Mouse (Mus musculus) midbrain, embryonic 15.5 days (tissue): Measurements from ENCODE around the gene Map3k6. TPM values are rescaled to one million over a fixed set of nuclear protein-coding genes. Genes with fewer than 3 reads are reported as not detected.

Source experiments
- ATAC-seq: fragments of 200-750 bp; cut with Nextera tagmentation; replicated peaks from 2 replicates; pipeline ENCODE4 v1.8.0; 2017; ENCODE audit warnings: moderate TSS enrichment
- H3K27ac ChIP-seq: fragments of 300-500 bp; sonication (generic); 2 replicates; pipeline ENCODE4 v1.5.1; 2015; ENCODE audit warnings: mild to moderate bottlenecking, inconsistent platforms
- H3K27me3 ChIP-seq: fragments of 300-500 bp; sonication (generic); replicated peaks from 2 replicates; pipeline ENCODE4 v1.6.1; 2015; ENCODE audit warnings: inconsistent platforms
- H3K36me3 ChIP-seq: fragments of 300-500 bp; sonication (generic); replicated peaks from 2 replicates; pipeline ENCODE4 v1.6.1; 2015; ENCODE audit warnings: inconsistent platforms
- H3K4me1 ChIP-seq: fragments of 300-500 bp; sonication (generic); 2 replicates; pipeline ENCODE4 v1.6.1; 2015; ENCODE audit warnings: inconsistent platforms
- H3K4me2 ChIP-seq: fragments of 300-500 bp; sonication (generic); 2 replicates; pipeline ENCODE4 v1.6.1; 2015; ENCODE audit warnings: inconsistent platforms, mild to moderate bottlenecking, moderate library complexity
- H3K4me3 ChIP-seq: fragments of 300-500 bp; sonication (generic); 2 replicates; pipeline ENCODE4 v1.5.1; 2015; ENCODE audit warnings: mild to moderate bottlenecking, inconsistent platforms
- H3K9ac ChIP-seq: fragments of 300-500 bp; sonication (generic); 2 replicates; pipeline ENCODE4 v1.6.1; 2015; ENCODE audit warnings: mild to moderate bottlenecking, inconsistent platforms
- H3K9me3 ChIP-seq: fragments of 300-500 bp; sonication (generic); 2 replicates; pipeline ENCODE4 v1.6.1; 2016; ENCODE audit warnings: inconsistent platforms
- WGBS: fragments of 180-500 bp; shearing (Covaris S2); methylation state at CpG from one replicate; pipeline ENCODE4 v1.1.7; 2015; ENCODE audit warnings: mixed read lengths; 5-methylcytosine and 5-hydroxymethylcytosine counted together
- polyA plus RNA-seq: library from polyadenylated mRNA; unstranded; fragments of >200 nt; fragmentation: Nextera tagmentation; extraction: Ambion mirVana; gene quantifications from 2 replicates; pipeline ENCODE4 v1.2.1, GENCODE M21; 2015

Map3k6 gene
- polyA plus RNA-seq, 1 experiment from 2014 or later, result 2.0 TPM

DNA sequence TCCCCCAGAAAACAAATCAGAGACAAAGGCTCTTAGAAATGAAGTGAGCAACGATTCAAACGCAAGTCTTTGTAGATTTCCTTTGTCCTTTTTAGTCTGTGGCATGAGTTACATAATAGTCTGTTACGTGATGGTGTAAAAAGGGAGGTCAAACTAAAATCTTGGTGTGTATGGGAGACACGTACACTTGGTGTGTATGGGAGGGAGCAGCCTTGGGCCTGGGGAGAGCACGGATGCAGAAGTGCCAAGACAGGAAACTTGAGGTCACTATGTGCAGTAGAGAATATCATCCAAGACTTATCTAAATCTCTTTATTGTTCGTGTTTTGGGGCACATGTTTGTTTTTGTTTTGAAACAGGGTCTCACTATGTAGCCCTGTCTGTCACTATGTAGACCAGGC lies 37.4 kb downstream of the Map3k6 start:
- H3K4me1 ChIP-seq, result peaks cover 32% of the 10 kb centered on the region
- no peaks in the 10 kb centered on the region for H3K27me3 ChIP-seq
- peak overlapping the region; percentile 88 for H3K9ac ChIP-seq
- H3K4me3 ChIP-seq, result peak overlapping the region; percentile 84
- ATAC-seq, result peak; percentile 53; the same call in 1 of the 2 replicates
- no peaks in the 10 kb centered on the region for H3K9me3 ChIP-seq
- H3K4me2 ChIP-seq, result peak overlapping the region; percentile 72
- no peaks in the 10 kb centered on the region for H3K36me3 ChIP-seq
- 34% methylated on average over 6 of the region's 6 CpGs for WGBS
- peak overlapping the region; percentile 90 for H3K27ac ChIP-seq

DNA sequence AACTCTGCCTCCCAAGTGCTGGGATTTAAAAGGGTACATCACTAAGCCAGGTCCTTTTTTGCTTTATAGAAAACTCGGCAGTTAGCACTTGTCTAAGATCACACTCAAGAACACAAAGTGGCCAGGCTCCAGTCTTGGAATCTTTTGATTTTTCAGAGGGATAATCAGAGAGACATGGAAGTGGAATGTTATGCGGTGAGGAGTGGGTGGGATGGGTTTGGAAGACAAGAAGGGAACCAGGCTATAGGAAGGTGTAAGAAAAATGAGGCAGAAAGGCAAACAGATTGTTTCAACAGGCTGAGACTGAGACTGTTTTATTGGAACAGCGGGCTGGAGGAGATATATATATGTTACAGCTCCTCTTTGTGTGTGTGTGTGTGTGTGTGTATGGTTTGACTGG lies 37.9 kb downstream of the Map3k6 start:
- Histone ChIP-seq H3K36me3 (no peaks in the 10 kb centered on the region), H3K4me3 (peak overlapping the region; percentile 84), H3K4me2 (peak overlapping the region; percentile 72), H3K27ac (peak overlapping the region; percentile 90; the same call in 1 of the 2 replicates), H3K9me3 (no peaks in the 10 kb centered on the region), H3K27me3 (no peaks in the 10 kb centered on the region), H3K4me1 (peaks cover 32% of the 10 kb centered on the region), H3K9ac (no peak overlapping the region)
- 89% methylated on average over 3 of the region's 3 CpGs for WGBS
- ATAC-seq, result no peak

DNA sequence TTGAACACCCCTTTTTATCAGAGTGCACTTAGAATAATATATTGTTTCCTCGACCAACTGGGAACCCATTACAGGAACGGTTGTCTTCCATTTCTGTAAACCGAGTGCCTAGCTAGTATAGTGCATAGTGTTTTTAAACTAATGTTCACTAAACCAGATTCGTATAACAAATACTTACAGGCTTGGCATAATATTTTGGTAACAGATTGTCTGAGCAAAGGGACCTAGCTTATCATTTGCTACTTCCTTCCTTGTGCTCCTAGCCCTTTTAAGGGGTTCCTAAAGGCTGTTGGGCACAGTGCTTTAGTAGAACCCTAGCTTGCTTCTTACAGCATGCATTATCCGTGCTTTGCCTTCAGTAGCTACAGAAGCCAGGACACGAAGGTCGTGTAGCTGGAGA lies 40.9 kb downstream of the Map3k6 start:
- ATAC-seq, result no peak
- Histone ChIP-seq H3K4me1 (peaks cover 15% of the 10 kb centered on the region), H3K36me3 (no peaks in the 10 kb centered on the region), H3K9ac (no peak overlapping the region), H3K4me2 (no peak overlapping the region), H3K4me3 (no peak overlapping the region), H3K9me3 (no peaks in the 10 kb centered on the region), H3K27ac (peak overlapping the region; percentile 5; the same call in 1 of the 2 replicates), H3K27me3 (no peaks in the 10 kb centered on the region)
- WGBS, result 53% methylated on average over 7 of the region's 7 CpGs

DNA sequence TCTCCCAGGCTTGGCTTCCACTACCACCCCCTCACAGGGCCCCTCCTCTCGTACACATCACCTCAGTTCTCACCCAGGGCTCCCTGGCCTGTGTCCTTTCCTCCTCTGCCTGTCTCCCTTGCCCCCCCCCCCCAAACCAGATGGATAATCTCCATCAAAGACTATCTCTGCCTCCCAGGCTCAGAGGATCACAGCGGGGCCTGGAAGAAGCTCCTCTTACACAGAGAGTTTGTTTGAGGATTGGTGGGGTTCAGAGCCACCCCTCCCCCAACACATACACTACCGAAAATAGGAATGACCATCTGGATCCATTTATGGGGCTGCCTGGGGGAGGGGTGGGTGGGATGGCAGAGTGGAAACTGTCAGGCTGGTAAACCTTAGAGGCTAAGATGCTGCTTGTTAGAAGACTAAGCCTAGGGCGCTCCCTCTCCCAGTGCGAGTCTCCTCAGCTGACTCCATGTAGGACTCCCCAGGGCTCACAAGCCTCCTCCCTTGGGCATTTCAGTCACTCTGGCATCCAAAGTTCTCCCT lies 41.4 kb downstream of the Map3k6 start:
- Histone ChIP-seq H3K4me1 (peaks cover 12% of the 10 kb centered on the region; the same call in 1 of the 2 replicates), H3K9ac (no peak overlapping the region), H3K9me3 (no peaks in the 10 kb centered on the region), H3K27me3 (no peaks in the 10 kb centered on the region), H3K36me3 (no peaks in the 10 kb centered on the region), H3K4me3 (no peak overlapping the region), H3K27ac (peak overlapping the region; percentile 5), H3K4me2 (no peak overlapping the region)
- WGBS, result 18% methylated on average over 5 of the region's 5 CpGs
- ATAC-seq, result no peak

- Histone ChIP-seq H3K9ac (no peak overlapping the region), H3K4me2 (no peak overlapping the region), H3K4me3 (no peak overlapping the region), H3K9me3 (no peaks in the 10 kb centered on the region), H3K27me3 (no peaks in the 10 kb centered on the region), H3K36me3 (no peaks in the 10 kb centered on the region), H3K27ac (0 out of 2 replicates have a peak overlapping the region, but pooled peaks have one; percentile 5), H3K4me1 (peaks cover 12% of the 10 kb centered on the region; the same call in 1 of the 2 replicates)
- no peak for ATAC-seq
- WGBS, result 25% methylated on average over 4 of the region's 4 CpGs
These were observed 42.0 kb downstream of the Map3k6 start for GRCm38 (mm10) chr4:133282656-133283055.

DNA sequence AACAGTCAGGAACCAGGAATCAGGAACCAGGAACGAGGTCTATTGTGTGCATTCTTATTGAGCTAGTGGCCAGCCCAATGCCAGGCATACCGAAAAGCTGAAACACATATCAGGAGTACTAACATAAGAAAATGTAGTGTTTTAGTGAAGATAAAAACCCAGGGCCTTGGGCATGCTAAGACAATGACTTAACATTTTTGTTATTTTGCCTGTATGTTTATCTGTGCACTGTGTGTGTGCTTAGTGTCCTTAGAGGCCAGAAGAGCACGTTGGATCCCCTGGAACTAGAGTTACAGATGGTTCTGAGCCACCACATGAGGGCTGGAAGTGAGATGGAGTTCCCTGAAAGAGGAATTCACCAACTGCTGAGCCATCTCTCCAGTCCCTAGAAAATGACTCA lies 44.7 kb downstream of the Map3k6 start:
- Histone ChIP-seq H3K4me3 (no peak overlapping the region), H3K36me3 (no peaks in the 10 kb centered on the region), H3K9ac (no peak overlapping the region), H3K4me1 (peaks cover 7% of the 10 kb centered on the region; the same call in 1 of the 2 replicates), H3K9me3 (no peaks in the 10 kb centered on the region), H3K27me3 (no peaks in the 10 kb centered on the region), H3K27ac (no peak overlapping the region), H3K4me2 (no peak overlapping the region)
- 76% methylated on average over 3 of the region's 3 CpGs for WGBS
- ATAC-seq, result no peak

DNA sequence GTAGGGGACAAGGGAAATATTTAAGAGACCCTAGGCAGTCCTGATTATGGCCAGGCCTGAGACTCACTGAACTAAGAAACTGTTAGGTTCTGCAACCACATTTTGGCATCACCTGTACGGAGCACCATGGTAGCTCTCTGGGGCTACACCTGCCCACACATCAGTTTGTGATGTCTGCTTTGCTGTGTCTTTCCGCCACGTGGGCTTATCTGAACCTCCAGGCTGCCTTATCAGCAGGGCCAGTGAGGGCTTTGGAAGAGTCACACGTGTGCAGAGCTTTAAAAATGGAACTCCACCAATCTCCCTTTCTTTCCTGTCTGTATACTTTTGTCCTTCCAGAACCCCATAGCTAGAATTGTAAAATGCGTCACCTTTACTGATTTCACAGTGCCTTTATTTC lies 45.3 kb downstream of the Map3k6 start:
- no peaks in the 10 kb centered on the region for H3K9me3 ChIP-seq
- H3K27me3 ChIP-seq, result no peaks in the 10 kb centered on the region
- H3K4me1 ChIP-seq, result peaks cover 7% of the 10 kb centered on the region; the same call in 1 of the 2 replicates
- H3K36me3 ChIP-seq, result no peaks in the 10 kb centered on the region
- no peak overlapping the region for H3K4me2 ChIP-seq
- 81% methylated on average over 5 of the region's 5 CpGs for WGBS
- H3K4me3 ChIP-seq, result no peak overlapping the region
- no peak overlapping the region for H3K9ac ChIP-seq
- H3K27ac ChIP-seq, result no peak overlapping the region
- no peak for ATAC-seq

GRCm38 (mm10) chr4:133286476-133287077 lies 46.0 kb downstream of the Map3k6 start:
- no peak overlapping the region for H3K4me2 ChIP-seq
- no peaks in the 10 kb centered on the region for H3K9me3 ChIP-seq
- 89% methylated on average over 4 of the region's 4 CpGs for WGBS
- no peaks in the 10 kb centered on the region for H3K27me3 ChIP-seq
- no peak overlapping the region for H3K4me3 ChIP-seq
- H3K36me3 ChIP-seq, result no peaks in the 10 kb centered on the region
- ATAC-seq, result no peak
- peaks cover 7% of the 10 kb centered on the region; the same call in 1 of the 2 replicates for H3K4me1 ChIP-seq
- H3K27ac ChIP-seq, result no peak overlapping the region
- no peak overlapping the region for H3K9ac ChIP-seq

GRCm38 (mm10) chr4:133291255-133291654 lies 50.6 kb downstream of the Map3k6 start:
- WGBS, result 93% methylated on average over 1 of the region's 1 CpGs
- H3K4me1 ChIP-seq, result peaks cover 17% of the 10 kb centered on the region
- H3K9ac ChIP-seq, result no peak overlapping the region
- no peak overlapping the region for H3K4me3 ChIP-seq
- no peaks in the 10 kb centered on the region; the same call in 1 of the 2 replicates for H3K36me3 ChIP-seq
- H3K27ac ChIP-seq, result no peak overlapping the region
- ATAC-seq, result no peak
- H3K9me3 ChIP-seq, result no peaks in the 10 kb centered on the region
- H3K4me2 ChIP-seq, result no peak overlapping the region
- no peaks in the 10 kb centered on the region for H3K27me3 ChIP-seq

DNA sequence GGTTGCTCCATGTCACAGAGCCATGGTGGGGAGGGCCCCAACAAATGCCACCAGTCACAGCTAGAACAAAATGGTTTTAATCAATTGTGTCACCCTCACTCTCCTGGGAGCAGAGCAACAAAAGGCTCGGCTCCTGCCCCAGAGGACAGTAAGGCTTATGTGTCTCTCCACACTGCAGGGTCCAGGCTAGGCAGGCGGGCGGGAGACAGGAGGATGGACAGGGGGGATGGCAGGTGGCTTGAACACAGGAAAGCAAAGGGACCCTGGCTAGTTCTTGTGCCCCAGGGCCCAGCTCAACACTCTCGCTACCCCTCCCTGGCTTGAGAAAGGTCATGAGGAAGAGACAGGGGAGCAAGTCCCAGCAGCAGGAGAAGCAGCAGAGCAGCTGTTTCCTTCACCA lies 51.8 kb downstream of the Map3k6 start:
- Histone ChIP-seq H3K27me3 (no peaks in the 10 kb centered on the region), H3K9ac (no peak overlapping the region), H3K36me3 (no peaks in the 10 kb centered on the region; the same call in 1 of the 2 replicates), H3K9me3 (no peaks in the 10 kb centered on the region), H3K27ac (peak overlapping the region; percentile 42), H3K4me2 (no peak overlapping the region), H3K4me1 (peaks cover 18% of the 10 kb centered on the region), H3K4me3 (no peak overlapping the region)
- WGBS, result 40% methylated on average over 4 of the region's 4 CpGs
- ATAC-seq, result no peak

DNA sequence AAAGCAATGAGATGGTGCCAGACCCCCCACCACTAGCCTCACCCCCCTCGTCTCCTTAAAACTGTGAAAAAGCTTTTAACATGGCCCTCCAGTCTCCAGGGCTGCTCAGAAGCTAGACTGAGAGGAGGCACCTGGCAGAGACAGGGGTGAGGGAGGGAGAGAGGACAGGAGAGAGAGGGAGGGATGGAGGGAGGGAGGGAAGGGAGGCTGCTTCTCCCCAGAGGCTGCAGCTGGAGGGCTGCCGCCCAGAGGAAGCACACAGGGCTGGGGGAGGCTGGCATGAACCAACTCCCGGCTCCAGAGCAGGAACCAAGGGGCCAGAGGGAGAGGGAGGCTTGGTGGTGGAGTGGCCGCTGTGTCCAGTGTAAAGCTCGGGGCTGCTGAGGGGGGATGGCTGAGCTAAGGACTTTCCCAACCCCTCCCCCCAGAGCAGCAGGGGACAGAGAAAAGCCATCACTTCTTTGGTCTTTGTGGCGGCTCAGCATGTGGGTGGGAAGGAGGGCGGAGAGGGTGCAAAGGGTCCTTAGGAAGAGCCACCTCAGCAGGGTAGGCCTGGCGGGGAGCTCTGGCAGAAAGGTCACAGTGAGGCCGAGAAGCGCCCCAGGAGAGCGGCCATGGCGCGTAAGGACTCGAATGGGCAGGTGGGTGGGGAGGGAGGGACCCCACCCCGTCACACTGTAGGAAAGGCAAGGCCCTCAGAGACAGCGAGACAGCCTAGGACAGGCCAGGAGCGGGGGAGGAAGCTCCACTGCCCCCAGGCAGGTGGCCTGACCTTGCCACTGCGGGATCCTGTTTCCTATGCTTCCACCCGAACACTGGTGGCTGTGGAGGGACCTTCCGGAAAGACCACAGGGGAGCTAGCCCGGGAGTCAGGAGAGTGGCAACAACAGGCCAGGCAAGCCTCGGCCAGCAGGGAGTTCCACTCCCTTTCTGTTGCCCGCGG lies 52.6 kb downstream of the Map3k6 start:
- Histone ChIP-seq H3K4me2 (no peak overlapping the region), H3K36me3 (no peaks in the 10 kb centered on the region; the same call in 1 of the 2 replicates)

GRCm38 (mm10) chr4:133294084-133294483 lies 53.5 kb downstream of the Map3k6 start:
- H3K9ac ChIP-seq, result no peak overlapping the region

More for the DNA sequence above, 52.6 kb downstream of the Map3k6 start:
- H3K9ac ChIP-seq, result no peak overlapping the region
- WGBS, result 14% methylated on average over 24 of the region's 24 CpGs
- ATAC-seq, result no peak
- H3K4me3 ChIP-seq, result no peak overlapping the region
- H3K27ac ChIP-seq, result peak overlapping the region; percentile 42
- no peaks in the 10 kb centered on the region for H3K27me3 ChIP-seq
- H3K4me1 ChIP-seq, result peaks cover 26% of the 10 kb centered on the region
- H3K9me3 ChIP-seq, result no peaks in the 10 kb centered on the region

More at GRCm38 (mm10) chr4:133294084-133294483, 53.5 kb downstream of the Map3k6 start:
- 26% methylated on average over 11 of the region's 11 CpGs for WGBS
- H3K4me2 ChIP-seq, result no peak overlapping the region
- no peaks in the 10 kb centered on the region; the same call in 1 of the 2 replicates for H3K36me3 ChIP-seq
- no peak overlapping the region for H3K27ac ChIP-seq
- no peaks in the 10 kb centered on the region for H3K27me3 ChIP-seq
- ATAC-seq, result no peak
- peaks cover 35% of the 10 kb centered on the region for H3K4me1 ChIP-seq
- H3K4me3 ChIP-seq, result no peak overlapping the region
- no peaks in the 10 kb centered on the region for H3K9me3 ChIP-seq
